In genomic region chr10:69398197-69398762, GRCm38 (mm10) we compare ENCODE assay signal across 9 mouse cellular contexts. TPM values are rescaled to one million over a fixed set of nuclear protein-coding genes. Genes with fewer than 3 reads are reported as not detected.
DNase-seq lines count a peak whose midpoint lies in the region; ATAC-seq lines count a peak whose summit lies in the region.
"Had no signal": no experiment of that assay in that cellular context is flagged by ENCODE, and none has a peak within 500 bp of the region (broad histone marks: within the 10 kb centered on the region; RNA-seq: fewer than 3 reads in every experiment).

No protein-coding gene starts in this region.

- H3K4me3 ChIP-seq in limb, embryonic 15.5 days, result peak overlapping the region; percentile 60

- H3K9ac ChIP-seq in limb, embryonic 15.5 days, result peak overlapping the region; percentile 39

- peak; percentile 91 for DNase-seq in heart, adult 11 months
- no peak for DNase-seq in heart, adult 8-10 months (ENCODE audit: low spot score)
- peak; percentile 20 for DNase-seq in embryo, embryonic 10 days (ENCODE audit: low spot score)
- peak; percentile 23 to 42 for DNase-seq in heart, postnatal 14 days
- peak; percentile 54 for DNase-seq in retina, postnatal 7 days (ENCODE audit: low read depth, low spot score)
- DNase-seq in adipocyte (ENCODE audit: low spot score), result no peak
- no peak for DNase-seq in ovary, postnatal 10 days (ENCODE audit: low spot score)

- H3K4me2 ChIP-seq in limb, embryonic 15.5 days, result peak overlapping the region; percentile 100

- no peaks in the 10 kb centered on the region for H3K36me3 ChIP-seq in limb, embryonic 15.5 days
- H3K36me3 ChIP-seq: G1E had no signal

- ATAC-seq in limb, embryonic 15.5 days (ENCODE audit: insufficient number of reproducible peaks, low FRiP score, low TSS enrichment, low read depth), result no peak

- intact Hi-C loops in heart, postnatal 14 days (cut with DNase I), result no loop called here

- no peaks in the 10 kb centered on the region for H3K9me3 ChIP-seq in limb, embryonic 15.5 days

- no peak overlapping the region for H3K27ac ChIP-seq in limb, embryonic 15.5 days

- peaks cover 32% of the 10 kb centered on the region for H3K27me3 ChIP-seq in limb, embryonic 15.5 days

- peaks cover 24% of the 10 kb centered on the region for H3K4me1 ChIP-seq in limb, embryonic 15.5 days

- WGBS in limb, embryonic 15.5 days, result 2% methylated on average over 26 of the region's 26 CpGs

RNA-seq across cellular contexts. Expression of gene Ank3, which starts 0.3 kb away (rescaled TPM):
- total RNA-seq in heart, adult 8-10 months (2022), result 10 to 100 TPM; 72.9 to 84.4 (median 74.9) TPM
- 10 to 100 TPM; 78.4 to 78.6 TPM for total RNA-seq in heart, postnatal 14 days (2021)
- 25.1 and 29.1 TPM in 2 replicates for polyA plus RNA-seq in limb, embryonic 15.5 days (2015; fragmentation: Nextera tagmentation; extraction: Ambion mirVana)
- polyA plus RNA-seq: G1E had no signal

RNA-seq across cellular contexts. Expression of gene Cdk1, which starts 45.5 kb away (rescaled TPM):
- 1 to 10 TPM in 1 of 4 experiments, under 1 TPM in 3; 0.44 to 1.3 (median 0.47) TPM for total RNA-seq in heart, adult 8-10 months (2022)
- 10 to 100 TPM; 10.4 to 16.0 TPM for total RNA-seq in heart, postnatal 14 days (2021)
- polyA plus RNA-seq in limb, embryonic 15.5 days (2015; fragmentation: Nextera tagmentation; extraction: Ambion mirVana), result 348 and 358 TPM in 2 replicates

Comparison
In these comparisons a context has a peak if more than half of its experiments do, and no peak if none do; other contexts are left out.
1. DNase-seq: peak in heart, adult 11 months (single experiment), embryo, embryonic 10 days (single experiment), heart, postnatal 14 days (2 of 2) and retina, postnatal 7 days (single experiment); none in heart, adult 8-10 months (single experiment), adipocyte (single experiment) and ovary, postnatal 10 days (single experiment).
2. RNA of gene Cdk1, which starts 45.5 kb away (total RNA-seq): 10.4 to 16.0 TPM in heart, postnatal 14 days; 0.44 to 1.3 TPM in heart, adult 8-10 months; every median in the first group is over 4 times any median in the second.